Mouse (Mus musculus) left cerebral cortex, postnatal 10 days (tissue): ENCODE measurements around the gene Krt81. TPM values are rescaled to one million over a fixed set of nuclear protein-coding genes. Genes with fewer than 3 reads are reported as not detected.

Source experiments
- total RNA-seq, 2 experiments: library from RNA; stranded (reverse); gene quantifications; 2 replicates each; pipeline ENCODE4 v1.2.3; 2021

Gene Krt81
- total RNA-seq, 2 experiments from 2014 or later: not detected

Other genes with a start within 250 kb of the Krt81 start
- gene Grasp, start 239.6 kb downstream of the Krt81 start, total RNA-seq: 10 to 100 TPM; 30.9 to 34.2 TPM
- 10 to 100 TPM; 36.8 to 40.3 TPM for gene Nr4a1, start 209.5 kb downstream of the Krt81 start, total RNA-seq
- 10 to 100 TPM; 38.8 to 41.9 TPM for gene Atg101, start 179.5 kb downstream of the Krt81 start, total RNA-seq
- gene 6030408B16Rik, start 170.5 kb downstream of the Krt81 start, total RNA-seq: under 1 TPM in 1 of 2 experiments, not detected in 1; 0.30 TPM
- under 1 TPM; 0.54 to 0.81 TPM for gene Krt80, start 93.6 kb downstream of the Krt81 start, total RNA-seq
- not detected for gene Krt7, start 52.7 kb downstream of the Krt81 start, total RNA-seq
- gene Krt87, start 24.9 kb downstream of the Krt81 start, total RNA-seq: under 1 TPM; 0.30 to 0.34 TPM
- not detected for gene Krt88, start 16.0 kb downstream of the Krt81 start, total RNA-seq
- not detected for gene Krt86, start 9.7 kb upstream of the Krt81 start, total RNA-seq
- not detected for gene Krt83, start 27.8 kb upstream of the Krt81 start, total RNA-seq
- gene Gm49425, start 53.5 kb upstream of the Krt81 start, total RNA-seq: not detected
- not detected for gene Krt84, start 69.1 kb upstream of the Krt81 start, total RNA-seq
- gene Krt82, start 86.9 kb upstream of the Krt81 start, total RNA-seq: not detected
- gene Krt90, start 99.2 kb upstream of the Krt81 start, total RNA-seq: not detected
- gene Krt75, start 110.2 kb upstream of the Krt81 start, total RNA-seq: not detected
- not detected for gene Gm5414, start 164.4 kb upstream of the Krt81 start, total RNA-seq
- gene Gm5478, start 183.6 kb upstream of the Krt81 start, total RNA-seq: not detected
- not detected for gene Krt6b, start 216.5 kb upstream of the Krt81 start, total RNA-seq
- gene Krt6a, start 230.6 kb upstream of the Krt81 start, total RNA-seq: not detected
- gene Krt5, start 249.1 kb upstream of the Krt81 start, total RNA-seq: not detected